Mouse (Mus musculus) liver, postnatal 0 days (tissue): ENCODE measurements at regions not wholly inside any gene's neighbourhood (a gene's known extent, or its start where the extent isn't known, plus 50 kb on each side); places are given as distances from the start of the nearest gene placed in this dataset.

Experiments used
- CTCF ChIP-seq: sonication (generic); IDR thresholded peaks from 2 replicates; pipeline ENCODE4 v1.5.1; 2016; ENCODE audit warnings: antibody characterized with exemption, low read depth
- EP300 ChIP-seq: IDR thresholded peaks from 2 replicates; pipeline ENCODE4 v1.6.1; 2016; ENCODE audit warnings: antibody characterized with exemption, low read depth, mild to moderate bottlenecking

DNA sequence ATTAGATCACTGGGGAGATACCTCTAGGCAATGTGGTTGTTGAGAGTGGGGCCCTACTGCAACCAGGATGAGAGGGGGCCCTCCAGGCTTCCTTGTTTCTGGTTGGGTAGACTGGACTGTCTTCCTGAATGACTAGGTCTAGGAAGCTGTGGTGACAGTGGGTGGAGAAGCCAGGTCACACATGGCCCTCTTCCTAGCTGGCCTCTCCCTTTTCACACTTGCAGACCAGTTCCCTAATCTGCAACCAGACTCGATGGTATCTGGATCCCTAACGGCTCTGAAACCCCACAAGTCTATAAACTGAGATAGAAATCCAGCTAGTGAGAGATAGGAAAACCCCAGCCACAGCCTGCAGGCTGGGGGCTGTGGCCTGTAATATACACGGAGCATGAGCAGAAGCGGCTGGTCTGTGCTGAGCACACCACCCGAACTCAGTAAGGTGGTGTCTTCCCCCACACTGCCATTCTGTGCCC, 87.8 kb downstream of the Cpn2 start:
- TF ChIP-seq EP300 = no peak
- no peak for TF ChIP-seq CTCF
